Mouse (Mus musculus): ENCODE data around the gene Zp2. TPM values are rescaled to one million over a fixed set of nuclear protein-coding genes. Genes with fewer than 3 reads are reported as not detected.
A peak's percentile ranks its signal among the peaks of the same experiment; 100 is the strongest.

Zp2 gene
- polyA plus RNA-seq, 1 experiment from 2014 or later: not detected

DNA sequence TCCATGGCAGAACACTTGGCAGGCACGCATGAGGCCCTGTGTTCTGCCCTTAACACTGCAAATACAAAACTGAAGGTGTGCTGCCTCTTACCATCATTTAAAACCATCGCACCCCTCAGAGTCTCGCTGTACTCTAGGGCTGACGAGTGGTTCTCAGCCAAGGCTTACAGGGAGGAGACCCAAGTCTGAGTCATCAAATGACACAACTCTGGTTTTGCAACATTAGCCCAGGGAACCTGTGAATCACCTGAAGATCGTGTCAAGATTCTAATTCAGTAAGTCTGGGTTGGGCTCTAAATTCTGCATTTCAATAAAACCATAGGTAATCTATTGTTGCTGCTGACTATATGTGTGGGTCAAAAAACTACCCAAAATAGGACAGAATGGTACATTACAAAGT, 35.5 kb upstream of the Zp2 start:
- H3K9ac ChIP-seq (ENCODE audit: low read length): no peak overlapping the region
- H3K27me3 ChIP-seq (ENCODE audit: control insufficient read depth, insufficient read depth, low read length): no peaks in the 10 kb centered on the region
- no peak for ATAC-seq (ENCODE audit: insufficient number of reproducible peaks, low FRiP score, low TSS enrichment, low read depth)
- H3K4me2 ChIP-seq (ENCODE audit: low read depth, severe bottlenecking): no peak overlapping the region
- H3K36me3 ChIP-seq (ENCODE audit: control insufficient read depth, insufficient read depth, low read length): no peaks in the 10 kb centered on the region
- H3K4me1 ChIP-seq (ENCODE audit: control insufficient read depth, insufficient read depth, low read length): no peaks in the 10 kb centered on the region
- DNase-seq (ENCODE audit: low spot score): no peak
- no peaks in the 10 kb centered on the region for H3K9me3 ChIP-seq (ENCODE audit: control insufficient read depth, low read length)
- WGBS: 81% methylated on average over 5 of the region's 5 CpGs
- no peak overlapping the region for H3K27ac ChIP-seq (replicated peaks; ENCODE audit: low read depth, low read length)
- no peak overlapping the region for H3K4me3 ChIP-seq (ENCODE audit: low read depth, low read length)

DNA sequence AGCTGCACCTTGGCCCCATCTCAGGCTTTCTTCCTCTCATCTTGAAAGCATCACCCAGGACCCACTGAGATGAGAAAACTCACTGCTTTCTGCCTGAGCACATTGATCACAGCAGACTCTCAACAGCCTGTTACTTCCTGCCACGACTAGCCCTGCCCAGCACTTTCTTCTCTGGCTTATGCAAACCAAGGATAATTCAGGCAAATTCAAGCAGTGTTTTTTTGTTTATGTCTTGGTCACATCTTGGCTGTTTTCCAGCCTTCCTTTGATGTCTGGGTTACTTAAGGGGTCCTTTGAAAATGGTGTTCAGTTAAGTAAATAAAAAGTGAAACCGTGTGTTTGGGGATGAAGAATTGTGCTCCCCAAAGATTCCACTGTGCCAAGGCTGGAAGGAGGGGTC, 33.8 kb upstream of the Zp2 start:
- H3K4me3 ChIP-seq (ENCODE audit: low read depth, low read length): no peak overlapping the region
- no peaks in the 10 kb centered on the region for H3K27me3 ChIP-seq (ENCODE audit: control insufficient read depth, insufficient read depth, low read length)
- no peaks in the 10 kb centered on the region for H3K9me3 ChIP-seq (ENCODE audit: control insufficient read depth, low read length)
- 3% methylated on average over 2 of the region's 2 CpGs for WGBS
- no peaks in the 10 kb centered on the region for H3K4me1 ChIP-seq (ENCODE audit: control insufficient read depth, insufficient read depth, low read length)
- no peak overlapping the region for H3K4me2 ChIP-seq (ENCODE audit: low read depth, severe bottlenecking)
- no peak overlapping the region for H3K27ac ChIP-seq (replicated peaks; ENCODE audit: low read depth, low read length)
- DNase-seq (ENCODE audit: low spot score): no peak
- ATAC-seq (ENCODE audit: insufficient number of reproducible peaks, low FRiP score, low TSS enrichment, low read depth): no peak
- H3K9ac ChIP-seq (ENCODE audit: low read length): no peak overlapping the region
- H3K36me3 ChIP-seq (ENCODE audit: control insufficient read depth, insufficient read depth, low read length): no peaks in the 10 kb centered on the region

DNA sequence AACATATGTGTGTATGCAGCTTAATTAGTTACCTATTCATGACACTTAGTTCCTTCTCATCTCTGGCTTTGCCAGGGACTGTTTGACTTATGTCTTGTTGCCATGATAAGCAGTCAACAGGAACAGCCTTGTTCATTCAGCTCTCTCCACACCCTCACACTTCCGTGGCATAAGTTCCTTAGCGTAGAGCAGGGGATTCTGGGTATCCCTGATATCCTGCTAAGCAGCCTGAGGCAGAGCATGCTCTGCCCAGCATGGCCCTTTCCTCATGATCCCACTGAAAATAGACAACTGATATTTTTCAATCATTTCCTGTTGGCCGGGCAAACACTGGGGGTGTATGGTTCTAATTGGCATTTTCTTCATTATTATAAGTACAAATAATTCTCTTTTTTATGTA, 32.5 kb upstream of the Zp2 start:
- no peak for DNase-seq (ENCODE audit: low spot score)
- no peak for ATAC-seq (ENCODE audit: insufficient number of reproducible peaks, low FRiP score, low TSS enrichment, low read depth)
- H3K4me3 ChIP-seq (ENCODE audit: low read depth, low read length): no peak overlapping the region
- H3K4me1 ChIP-seq (ENCODE audit: control insufficient read depth, insufficient read depth, low read length): no peaks in the 10 kb centered on the region
- no peaks in the 10 kb centered on the region for H3K27me3 ChIP-seq (ENCODE audit: control insufficient read depth, insufficient read depth, low read length)
- H3K4me2 ChIP-seq (ENCODE audit: low read depth, severe bottlenecking): no peak overlapping the region
- H3K9ac ChIP-seq (ENCODE audit: low read length): no peak overlapping the region
- no peak overlapping the region for H3K27ac ChIP-seq (replicated peaks; ENCODE audit: low read depth, low read length)
- WGBS: 90% methylated on average over 3 of the region's 3 CpGs
- no peaks in the 10 kb centered on the region for H3K36me3 ChIP-seq (ENCODE audit: control insufficient read depth, insufficient read depth, low read length)
- no peaks in the 10 kb centered on the region for H3K9me3 ChIP-seq (ENCODE audit: control insufficient read depth, low read length)

DNA sequence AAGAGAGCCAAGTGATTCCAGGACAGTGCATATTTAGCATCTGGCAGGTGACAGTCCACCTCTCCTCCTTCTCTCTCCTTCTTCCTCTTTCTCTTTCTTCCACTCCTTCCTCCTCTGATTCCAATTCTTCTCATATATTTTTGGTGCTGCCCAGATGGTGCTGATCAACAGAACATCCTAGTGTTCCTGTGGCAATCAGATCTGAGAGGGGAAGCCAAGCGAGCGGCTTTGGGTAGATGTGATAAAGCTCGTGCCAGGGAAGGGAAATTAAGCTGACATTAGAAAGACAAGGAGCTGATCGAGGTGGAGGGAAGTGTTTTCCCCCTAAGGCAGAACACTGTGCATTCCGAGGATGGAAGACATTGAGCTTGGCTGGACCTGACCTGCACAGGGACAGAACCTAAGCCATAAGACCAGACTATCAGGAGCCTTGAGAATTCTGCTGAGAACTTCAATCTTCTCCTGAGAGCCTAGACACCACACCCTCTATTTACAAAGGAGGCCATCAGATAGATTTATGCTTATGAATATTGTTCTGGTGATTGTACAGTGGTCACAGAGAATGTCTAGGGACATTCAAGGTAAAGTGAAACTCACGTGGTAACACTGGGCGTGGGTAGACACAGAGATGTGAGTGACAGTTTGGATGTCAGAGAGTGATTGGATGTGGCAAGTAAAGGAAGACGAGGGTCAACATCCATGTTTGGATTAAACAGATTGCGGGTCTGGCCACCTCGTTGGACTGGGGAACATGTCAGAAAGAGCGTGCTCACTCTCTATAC, 29.8 kb upstream of the Zp2 start:
- Histone ChIP-seq H3K27me3 (ENCODE audit: control insufficient read depth, insufficient read depth, low read length) (no peaks in the 10 kb centered on the region), H3K36me3 (ENCODE audit: control insufficient read depth, insufficient read depth, low read length) (no peaks in the 10 kb centered on the region), H3K4me2 (ENCODE audit: low read depth, severe bottlenecking) (no peak overlapping the region), H3K9me3 (ENCODE audit: control insufficient read depth, low read length) (no peaks in the 10 kb centered on the region), H3K9ac (ENCODE audit: low read length) (no peak overlapping the region), H3K4me3 (ENCODE audit: low read depth, low read length) (no peak overlapping the region), H3K27ac (replicated peaks; ENCODE audit: low read depth, low read length) (no peak overlapping the region), H3K4me1 (ENCODE audit: control insufficient read depth, insufficient read depth, low read length) (no peaks in the 10 kb centered on the region)
- WGBS: 84% methylated on average over 11 of the region's 11 CpGs
- ATAC-seq (ENCODE audit: insufficient number of reproducible peaks, low FRiP score, low TSS enrichment, low read depth) (no peak), DNase-seq (ENCODE audit: low spot score) (no peak)

DNA sequence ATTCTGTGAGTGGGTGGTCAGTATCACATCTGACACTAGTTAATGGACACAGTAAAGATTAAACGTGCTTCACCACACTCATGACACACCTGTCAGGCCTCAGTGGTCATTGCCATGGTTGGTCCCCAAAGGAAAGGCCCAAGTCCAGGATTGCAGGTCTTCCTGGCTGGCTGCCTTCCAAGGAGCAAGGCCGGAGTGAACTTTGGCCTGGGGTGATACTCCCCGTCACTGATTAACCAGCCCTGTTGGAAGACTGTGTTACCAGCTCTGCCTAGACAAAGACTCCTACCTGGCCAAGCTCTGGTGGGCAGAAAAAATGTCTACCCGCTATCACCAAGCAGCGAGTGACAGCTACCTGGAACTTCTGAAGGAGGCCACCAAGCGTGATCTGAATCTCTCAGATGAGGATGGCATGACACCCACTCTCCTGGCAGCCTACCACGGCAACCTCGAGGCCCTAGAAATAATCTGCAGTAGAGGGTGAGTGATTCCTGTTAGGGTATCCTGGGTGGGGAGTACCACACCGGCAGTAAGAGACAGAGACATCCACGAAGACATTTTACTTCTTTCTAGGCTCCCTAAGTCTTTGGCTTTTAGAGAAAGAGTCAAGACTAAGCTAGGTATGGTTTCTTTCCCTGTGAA, 28.6 kb upstream of the Zp2 start, which contains the start of gene Anks4b:
TSS of gene Anks4b (plus strand) at position 256 of the 642 bp plus-strand sequence.
- ATAC-seq (ENCODE audit: insufficient number of reproducible peaks, low FRiP score, low TSS enrichment, low read depth) (no peak), DNase-seq (ENCODE audit: low spot score) (no peak)
- Histone ChIP-seq H3K27ac (replicated peaks; ENCODE audit: low read depth, low read length) (no peak within 1 kb of the TSS), H3K4me2 (ENCODE audit: low read depth, severe bottlenecking) (no peak within 1 kb of the TSS), H3K4me3 (ENCODE audit: low read depth, low read length) (no peak within 1 kb of the TSS), H3K9ac (ENCODE audit: low read length) (no peak within 1 kb of the TSS), H3K4me1 (ENCODE audit: control insufficient read depth, insufficient read depth, low read length) (no peaks in the 10 kb centered on the region), H3K9me3 (ENCODE audit: control insufficient read depth, low read length) (no peaks in the 10 kb centered on the region), H3K36me3 (ENCODE audit: control insufficient read depth, insufficient read depth, low read length) (no peaks in the 10 kb centered on the region), H3K27me3 (ENCODE audit: control insufficient read depth, insufficient read depth, low read length) (no peaks in the 10 kb centered on the region)
- WGBS: 88% methylated on average over 10 of the region's 10 CpGs

DNA sequence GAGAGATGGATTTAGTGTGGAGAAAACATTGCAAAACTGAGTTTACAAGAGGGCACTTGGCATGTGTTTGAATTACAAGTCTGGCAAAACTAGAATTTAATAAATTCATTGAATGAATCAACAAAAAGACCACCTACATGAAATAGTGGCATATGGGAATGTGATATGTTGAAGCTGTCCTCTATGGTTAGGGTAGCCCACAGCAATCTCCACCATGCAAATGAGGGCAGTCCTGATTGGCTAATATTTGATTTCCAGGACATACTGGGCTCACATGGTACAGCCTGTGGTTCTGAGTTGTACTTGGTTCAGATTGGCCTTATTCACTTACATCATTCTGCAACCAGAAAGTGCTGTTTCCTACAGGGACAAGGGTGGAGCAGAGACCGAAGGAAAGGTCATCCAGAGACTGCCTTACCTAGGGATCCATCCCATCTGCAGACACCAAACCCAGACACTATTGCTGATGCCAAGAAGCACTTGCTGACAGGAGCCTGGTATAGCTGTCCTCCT, 27.2 kb upstream of the Zp2 start:
- WGBS: 81% methylated on average over 1 of the region's 1 CpGs
- Histone ChIP-seq H3K4me2 (ENCODE audit: low read depth, severe bottlenecking) (no peak overlapping the region), H3K4me3 (ENCODE audit: low read depth, low read length) (no peak overlapping the region), H3K9ac (ENCODE audit: low read length) (no peak overlapping the region), H3K4me1 (ENCODE audit: control insufficient read depth, insufficient read depth, low read length) (no peaks in the 10 kb centered on the region), H3K27me3 (ENCODE audit: control insufficient read depth, insufficient read depth, low read length) (no peaks in the 10 kb centered on the region), H3K36me3 (ENCODE audit: control insufficient read depth, insufficient read depth, low read length) (no peaks in the 10 kb centered on the region), H3K27ac (replicated peaks; ENCODE audit: low read depth, low read length) (no peak overlapping the region), H3K9me3 (ENCODE audit: control insufficient read depth, low read length) (no peaks in the 10 kb centered on the region)
- no peak for DNase-seq (ENCODE audit: low spot score)
- no peak for ATAC-seq (ENCODE audit: insufficient number of reproducible peaks, low FRiP score, low TSS enrichment, low read depth)

DNA sequence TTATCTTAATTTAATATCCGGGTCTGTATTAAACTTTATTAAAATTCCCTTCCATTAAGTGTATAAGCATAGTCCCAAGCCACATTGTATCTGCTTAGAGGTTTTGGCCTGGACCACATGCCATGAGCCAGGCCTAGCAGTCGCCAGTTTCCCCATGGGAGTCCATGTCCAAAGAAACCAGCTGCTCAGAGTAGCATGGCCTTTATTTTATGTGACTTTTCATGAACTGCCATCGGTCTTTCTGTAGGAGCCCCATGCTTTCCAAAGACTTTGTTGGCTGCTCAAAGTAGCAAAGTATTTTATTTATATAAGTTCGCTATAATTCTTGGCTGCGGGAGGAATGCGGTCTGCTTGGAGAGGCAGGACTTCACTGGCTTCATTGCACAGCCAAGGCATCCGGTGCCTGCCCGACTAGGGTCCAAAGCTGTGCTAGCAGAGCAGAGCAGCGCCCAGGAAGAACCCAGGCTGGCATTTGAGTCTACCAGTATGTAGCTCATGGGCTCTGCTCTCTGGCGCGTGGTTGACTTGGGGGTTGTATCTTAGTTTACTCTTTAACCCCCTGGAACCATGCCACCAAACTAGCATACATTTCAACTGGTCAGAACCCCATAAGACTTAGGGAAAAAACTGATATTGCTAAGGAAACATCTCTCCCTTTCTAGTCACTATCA, 18.6 kb upstream of the Zp2 start:
- no peak for ATAC-seq (ENCODE audit: insufficient number of reproducible peaks, low FRiP score, low TSS enrichment, low read depth)
- Histone ChIP-seq H3K9ac (ENCODE audit: low read length) (no peak overlapping the region), H3K36me3 (ENCODE audit: control insufficient read depth, insufficient read depth, low read length) (no peaks in the 10 kb centered on the region), H3K4me3 (ENCODE audit: low read depth, low read length) (no peak overlapping the region), H3K27ac (replicated peaks; ENCODE audit: low read depth, low read length) (no peak overlapping the region), H3K4me2 (ENCODE audit: low read depth, severe bottlenecking) (no peak overlapping the region), H3K9me3 (ENCODE audit: control insufficient read depth, low read length) (no peaks in the 10 kb centered on the region), H3K27me3 (ENCODE audit: control insufficient read depth, insufficient read depth, low read length) (no peaks in the 10 kb centered on the region), H3K4me1 (ENCODE audit: control insufficient read depth, insufficient read depth, low read length) (no peaks in the 10 kb centered on the region)
- DNase-seq (ENCODE audit: low spot score): no peak
- WGBS: 95% methylated on average over 11 of the region's 11 CpGs

DNA sequence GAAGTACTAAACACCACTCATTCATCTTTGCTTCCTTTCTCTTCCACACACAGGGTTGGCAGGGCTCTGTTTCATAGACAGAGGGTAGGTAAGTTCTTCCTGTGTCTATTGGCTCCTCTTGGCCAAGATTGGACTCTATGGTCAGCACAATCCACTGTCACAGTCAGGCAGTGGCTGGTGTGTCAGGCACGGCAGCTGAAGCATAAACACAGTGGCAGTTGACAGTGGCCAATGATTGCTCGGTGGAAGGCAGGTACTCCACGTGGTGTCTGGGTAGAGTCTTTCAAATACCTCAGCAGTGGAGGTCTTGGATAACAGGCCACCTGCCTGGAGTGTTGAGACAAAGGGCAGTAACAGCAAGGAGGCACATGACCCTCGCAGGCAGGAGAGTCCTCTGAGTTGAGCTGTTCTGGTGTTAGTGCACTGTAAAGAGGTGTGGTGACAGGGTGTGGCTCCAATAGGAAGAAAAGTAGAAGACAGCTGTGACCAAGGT, 13.1 kb upstream of the Zp2 start:
- 26% methylated on average over 4 of the region's 4 CpGs for WGBS
- H3K27me3 ChIP-seq (ENCODE audit: control insufficient read depth, insufficient read depth, low read length): no peaks in the 10 kb centered on the region
- no peaks in the 10 kb centered on the region; the same call in 1 of the 2 replicates for H3K4me1 ChIP-seq (ENCODE audit: control insufficient read depth, insufficient read depth, low read length)
- 0 out of 2 replicates have a peak, but pooled peaks have one; percentile 3 for ATAC-seq (ENCODE audit: insufficient number of reproducible peaks, low FRiP score, low TSS enrichment, low read depth)
- no peak overlapping the region for H3K4me3 ChIP-seq (ENCODE audit: low read depth, low read length)
- no peak for DNase-seq (ENCODE audit: low spot score)
- no peak overlapping the region for H3K27ac ChIP-seq (replicated peaks; ENCODE audit: low read depth, low read length)
- H3K9ac ChIP-seq (ENCODE audit: low read length): no peak overlapping the region
- H3K36me3 ChIP-seq (ENCODE audit: control insufficient read depth, insufficient read depth, low read length): no peaks in the 10 kb centered on the region
- H3K4me2 ChIP-seq (ENCODE audit: low read depth, severe bottlenecking): no peak overlapping the region
- H3K9me3 ChIP-seq (ENCODE audit: control insufficient read depth, low read length): no peaks in the 10 kb centered on the region

All from limb, embryonic 11.5 days (tissue).